Mouse (Mus musculus) embryo, embryonic 9.5 days (tissue): ENCODE results near the gene Ptpn9.

ENCODE experiments used
- DNase-seq: peaks from one replicate; pipeline ENCODE4 v3.0.0-alpha.2; 2017; ENCODE audit errors: extremely low spot score

Ptpn9 gene

GRCm38 (mm10) chr9:57014766-57015165 is 20.0 kb downstream of the Ptpn9 start:
- no peak for DNase-seq

GRCm38 (mm10) chr9:57017631-57018030 is 22.9 kb downstream of the Ptpn9 start:
- DNase-seq, result no peak

GRCm38 (mm10) chr9:57031756-57032155 is 37.0 kb downstream of the Ptpn9 start:
- DNase-seq, result no peak

- DNase-seq, result peak; percentile 4
Observed at GRCm38 (mm10) chr9:57056237-57056636, 61.5 kb downstream of the Ptpn9 start.

- no peak for DNase-seq
Observed at GRCm38 (mm10) chr9:57064164-57064563, 69.4 kb downstream of the Ptpn9 start.

GRCm38 (mm10) chr9:57068266-57068665 is 73.5 kb downstream of the Ptpn9 start:
- DNase-seq, result no peak

GRCm38 (mm10) chr9:57070262-57070661 is 75.5 kb downstream of the Ptpn9 start:
- DNase-seq, result no peak

- DNase-seq, result peak; percentile 4
Observed at GRCm38 (mm10) chr9:57070800-57071545, 76.2 kb downstream of the Ptpn9 start.

GRCm38 (mm10) chr9:57071801-57072351 is 77.2 kb downstream of the Ptpn9 start, which contains the start of gene Sin3a:
Gene Sin3a, plus strand, starts transcription at chr9:57072040.
- peak; percentile 88 for DNase-seq

GRCm38 (mm10) chr9:57072526-57072988 is 77.8 kb downstream of the Ptpn9 start:
- no peak for DNase-seq

GRCm38 (mm10) chr9:57072989-57073789 is 78.5 kb downstream of the Ptpn9 start:
- peak; percentile 96 for DNase-seq

- no peak for DNase-seq
Observed at GRCm38 (mm10) chr9:57073790-57074094, 79.0 kb downstream of the Ptpn9 start.

- DNase-seq, result peak; percentile 36
Observed at GRCm38 (mm10) chr9:57074171-57074821, 79.6 kb downstream of the Ptpn9 start.

GRCm38 (mm10) chr9:57074822-57075603 is 80.3 kb downstream of the Ptpn9 start:
- peak; percentile 73 for DNase-seq

GRCm38 (mm10) chr9:57075681-57076381 is 81.1 kb downstream of the Ptpn9 start:
- DNase-seq, result peak; percentile 99

GRCm38 (mm10) chr9:57076701-57077660 is 82.3 kb downstream of the Ptpn9 start:
- peak; percentile 92 for DNase-seq

GRCm38 (mm10) chr9:57082236-57082635 is 87.5 kb downstream of the Ptpn9 start:
- DNase-seq, result no peak
